Mouse (Mus musculus): ENCODE measurements around the gene Duox2. TPM values are rescaled to one million over a fixed set of nuclear protein-coding genes. Genes with fewer than 3 reads are reported as not detected.

Duox2 gene
- total RNA-seq, 2 experiments from 2014 or later: not detected

DNA sequence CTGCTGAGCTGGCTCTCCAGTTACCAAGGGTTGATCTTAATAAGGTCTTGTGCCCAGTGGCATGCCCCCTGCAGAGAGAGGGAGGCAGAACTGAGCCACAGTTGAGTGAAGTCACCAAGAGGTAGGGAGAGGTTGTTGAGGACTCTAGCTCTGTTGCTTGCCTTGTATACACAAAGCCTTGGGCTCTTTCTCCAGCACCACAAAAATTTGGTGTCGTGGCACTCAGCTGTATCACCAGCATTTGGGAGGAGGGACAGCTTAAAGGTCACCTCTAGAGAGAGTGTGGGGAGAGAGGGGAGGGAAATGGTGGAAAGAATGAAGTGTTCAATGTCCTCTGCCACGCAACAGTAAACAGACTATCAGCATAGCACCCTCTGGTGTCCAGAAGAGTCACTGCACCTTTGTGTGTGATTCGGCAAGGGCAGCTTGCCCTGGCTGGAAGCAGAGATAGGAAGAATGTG lies 54.5 kb downstream of the Duox2 start:
- ATAC-seq (replicated peaks; ENCODE audit: low FRiP score, poor library complexity, severe bottlenecking): peak; percentile 94

DNA sequence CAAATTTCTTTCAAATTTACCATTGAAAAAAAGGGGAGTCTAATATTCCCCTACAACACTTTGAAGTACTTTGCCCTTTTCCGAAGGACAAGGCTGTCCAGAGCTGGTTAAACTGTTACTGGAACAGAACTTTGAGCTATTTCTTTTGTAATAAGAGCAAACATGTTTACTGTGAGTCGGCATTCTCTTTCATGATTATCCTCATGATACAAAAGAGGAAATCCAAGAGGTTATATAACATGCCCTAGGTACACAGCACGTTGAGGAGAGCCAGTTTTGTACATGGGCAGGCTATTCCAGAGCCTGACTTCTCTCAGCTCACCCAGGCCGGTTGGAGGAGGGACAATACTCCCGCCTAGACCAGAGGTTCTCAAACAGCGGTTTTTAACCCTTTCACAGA lies 56.3 kb downstream of the Duox2 start:
- ATAC-seq (replicated peaks; ENCODE audit: low FRiP score, poor library complexity, severe bottlenecking): no peak

DNA sequence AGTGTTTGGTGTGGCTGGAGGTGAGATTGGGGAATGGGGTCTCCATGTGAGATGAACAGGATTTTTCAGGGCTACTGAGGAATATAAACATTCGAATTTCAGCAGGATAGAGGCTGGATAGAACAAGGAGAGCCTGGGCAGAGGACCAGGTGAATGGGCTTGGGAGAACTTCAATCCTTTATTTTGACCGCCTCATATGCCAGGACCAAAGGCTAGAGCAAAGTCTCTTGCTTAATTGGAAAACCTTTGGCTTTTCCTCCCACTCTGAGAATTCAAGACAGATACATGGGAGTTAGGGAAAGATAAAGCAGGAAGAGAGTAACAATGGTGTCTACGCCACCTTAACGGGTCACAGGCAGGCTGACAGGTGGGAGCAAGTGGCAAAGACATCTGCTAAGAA lies 57.0 kb downstream of the Duox2 start:
- no peak for ATAC-seq (replicated peaks; ENCODE audit: low FRiP score, poor library complexity, severe bottlenecking)

DNA sequence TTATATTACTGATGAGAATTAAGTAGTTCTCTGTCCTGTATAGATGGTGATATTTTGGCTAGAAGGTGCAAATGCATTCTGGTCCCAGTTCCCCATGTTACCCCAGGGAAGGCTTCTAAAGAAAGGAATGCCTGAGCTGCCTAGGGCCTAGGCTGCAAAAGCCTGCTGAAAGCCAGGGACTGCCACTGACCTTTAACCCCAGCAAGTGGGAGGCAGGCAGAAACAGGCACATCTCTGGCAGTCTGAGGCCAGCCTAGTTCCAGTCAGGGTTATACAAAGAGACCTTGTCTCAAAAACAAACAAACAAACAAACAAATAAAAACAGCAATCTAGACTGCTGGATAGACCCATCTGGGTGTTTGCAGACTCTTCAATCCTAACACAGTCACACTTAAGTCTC lies 57.5 kb downstream of the Duox2 start:
- no peak for ATAC-seq (replicated peaks; ENCODE audit: low FRiP score, poor library complexity, severe bottlenecking)

DNA sequence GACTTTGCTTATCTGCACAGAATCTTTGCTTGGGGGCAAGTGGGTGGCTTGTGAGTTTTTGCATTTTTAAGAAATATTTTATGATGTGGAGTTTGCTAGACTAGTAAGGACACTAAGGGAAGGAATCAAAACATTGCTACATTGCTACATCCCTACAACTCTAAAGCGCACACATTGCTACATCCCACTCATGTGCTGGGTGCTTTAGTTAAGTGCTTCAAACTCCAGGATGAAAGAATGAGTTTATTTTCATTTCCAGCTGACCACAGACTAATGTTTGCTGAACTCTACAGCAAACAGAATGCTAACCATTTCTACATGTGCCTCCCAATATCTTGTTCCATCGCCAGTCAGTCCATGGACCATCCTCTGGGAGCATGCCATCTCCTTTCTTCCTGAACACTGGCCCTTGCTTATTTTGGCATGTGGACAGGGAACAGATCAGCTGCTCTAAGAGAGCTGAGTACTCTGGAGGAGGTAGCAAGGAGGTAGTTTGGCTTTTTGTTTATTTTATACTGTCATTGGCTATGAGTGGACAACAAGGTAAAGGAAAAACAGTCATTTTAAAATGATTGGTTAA lies 60.3 kb downstream of the Duox2 start:
- ATAC-seq (replicated peaks; ENCODE audit: low FRiP score, poor library complexity, severe bottlenecking): no peak

DNA sequence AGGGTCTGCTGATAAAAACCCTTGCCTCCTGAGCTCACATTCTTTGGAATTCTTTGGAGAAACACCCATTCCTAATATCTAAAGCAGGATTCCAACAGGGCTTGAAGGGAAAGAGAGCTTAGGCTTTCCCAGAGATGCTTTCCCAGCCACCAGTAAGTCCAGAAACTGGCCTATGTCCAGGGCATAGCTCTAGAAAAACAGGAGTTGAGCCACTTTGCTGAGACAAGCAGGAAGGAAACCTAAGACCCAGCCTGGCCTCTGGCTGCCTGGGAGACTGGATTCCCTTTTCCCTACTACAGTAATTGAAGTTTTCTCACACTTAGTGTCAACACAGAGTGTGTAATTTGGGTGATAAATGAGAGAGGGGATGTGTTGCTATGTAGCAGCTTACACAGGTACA lies 61.9 kb downstream of the Duox2 start:
- no peak for ATAC-seq (replicated peaks; ENCODE audit: low FRiP score, poor library complexity, severe bottlenecking)

DNA sequence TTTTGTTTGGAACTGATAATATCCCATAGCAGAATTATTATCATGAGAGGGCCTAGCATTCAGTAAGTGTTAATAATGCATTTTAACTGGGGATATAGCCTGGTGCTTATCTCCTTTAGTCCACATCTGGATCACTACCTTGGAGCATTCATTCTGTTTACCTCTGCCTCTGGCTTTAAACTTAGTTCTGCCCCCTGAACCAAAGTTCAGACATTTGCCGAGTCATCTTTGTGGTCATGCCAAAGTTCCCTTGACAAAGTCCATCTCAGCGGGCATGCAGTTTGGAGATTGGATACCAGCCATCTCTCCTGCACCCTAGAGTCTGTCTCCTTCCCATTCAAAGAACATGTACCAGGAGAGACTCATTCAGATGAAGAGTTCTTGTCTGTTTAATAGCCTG lies 62.8 kb downstream of the Duox2 start:
- peak; percentile 32 for ATAC-seq (replicated peaks; ENCODE audit: low FRiP score, poor library complexity, severe bottlenecking)

DNA sequence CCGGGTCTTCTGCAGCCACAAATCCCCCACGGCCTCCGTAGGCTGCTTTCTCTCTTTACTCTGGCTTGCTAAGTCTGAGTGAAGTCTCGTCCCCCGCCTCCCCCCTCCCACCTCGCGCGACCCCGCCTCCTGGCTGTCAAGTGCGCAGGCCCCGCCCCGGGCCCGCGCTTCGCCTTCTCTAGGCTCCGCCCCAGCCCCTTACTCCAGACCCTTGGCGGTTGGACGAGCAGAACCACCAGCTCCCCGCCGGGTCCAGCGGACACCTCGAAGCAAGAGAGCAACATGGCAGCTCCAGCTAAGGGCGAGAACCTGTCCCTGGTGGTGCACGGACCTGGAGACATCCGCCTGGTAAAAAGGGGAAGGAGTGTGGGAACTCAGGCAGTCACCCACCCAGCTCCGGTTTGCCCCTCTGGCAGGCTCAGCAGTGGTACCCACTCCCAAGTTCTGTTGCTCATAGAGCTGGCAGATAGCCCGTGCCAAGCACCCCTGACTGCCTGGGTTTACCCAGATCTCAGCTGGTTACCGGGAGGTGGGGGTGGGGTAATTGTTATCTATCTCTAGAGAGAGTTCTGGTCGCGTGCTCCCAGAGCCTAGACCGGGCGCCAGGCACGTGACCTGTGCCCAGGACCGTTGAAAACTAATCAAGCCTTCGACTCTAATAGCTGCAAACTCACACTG lies 63.5 kb downstream of the Duox2 start, which contains the start of gene Sord:
TSS of gene Sord (plus strand) at position 139 of the 678 bp plus-strand sequence.
- peak; percentile 88 for ATAC-seq (replicated peaks; ENCODE audit: low FRiP score, poor library complexity, severe bottlenecking)

DNA sequence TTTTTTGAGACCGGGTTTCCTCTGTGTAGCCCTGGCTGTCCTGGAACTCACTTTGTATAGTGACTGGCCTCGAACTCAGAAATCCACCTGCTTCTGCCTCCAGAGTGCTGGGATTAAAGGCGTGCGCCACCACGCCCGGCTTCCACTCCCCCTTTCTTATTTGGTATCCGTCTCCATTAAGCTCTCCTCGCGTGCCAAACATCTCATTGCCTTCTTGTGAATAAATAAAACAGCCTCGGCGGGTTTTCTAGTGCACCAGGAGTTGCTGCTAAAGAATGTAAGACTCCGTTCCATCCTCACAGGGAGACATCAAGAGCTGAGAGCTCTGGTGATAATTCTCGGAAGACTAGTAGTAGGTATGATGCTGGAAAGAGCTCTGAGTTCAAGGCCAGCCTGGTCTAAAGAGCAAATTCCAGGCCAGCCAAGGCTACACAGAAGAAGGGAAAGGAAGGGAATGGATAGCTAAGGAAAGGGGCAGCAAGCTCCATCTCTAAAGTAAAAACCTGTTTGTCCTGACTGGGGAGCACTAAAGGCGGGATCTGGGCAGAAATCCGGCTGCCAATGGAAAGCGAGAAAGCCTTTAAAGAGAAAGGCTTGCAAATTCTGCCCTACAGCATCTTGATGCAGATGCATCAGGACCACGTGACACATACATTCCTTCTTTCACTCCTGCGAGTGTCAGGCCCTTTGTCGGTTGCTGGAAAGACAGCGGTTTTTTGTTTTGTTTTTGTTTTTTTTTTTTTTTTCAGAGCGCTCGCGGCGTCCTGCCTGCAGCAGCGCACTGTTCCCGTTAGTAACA lies 64.3 kb downstream of the Duox2 start:
- peak; percentile 40 for ATAC-seq (replicated peaks; ENCODE audit: low FRiP score, poor library complexity, severe bottlenecking)

DNA sequence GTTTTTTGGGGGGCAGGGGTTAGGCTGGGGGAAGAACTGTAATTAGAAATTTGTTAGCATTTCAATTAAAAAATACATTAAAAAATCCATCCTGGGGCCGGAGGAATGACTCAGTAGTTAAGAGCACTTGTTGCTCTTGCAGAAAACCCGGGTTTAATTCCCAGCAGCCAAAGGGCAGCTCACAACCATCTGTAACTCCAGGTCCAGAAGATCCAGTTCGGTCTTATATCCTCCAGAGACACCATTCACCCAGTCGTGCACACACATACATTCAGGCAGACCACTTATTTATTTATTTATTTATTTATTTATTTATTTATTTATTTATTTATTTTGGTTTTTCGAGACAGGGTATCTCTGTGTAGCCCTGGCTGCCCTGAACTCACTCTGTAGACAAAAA lies 64.9 kb downstream of the Duox2 start:
- no peak for ATAC-seq (replicated peaks; ENCODE audit: low FRiP score, poor library complexity, severe bottlenecking)

DNA sequence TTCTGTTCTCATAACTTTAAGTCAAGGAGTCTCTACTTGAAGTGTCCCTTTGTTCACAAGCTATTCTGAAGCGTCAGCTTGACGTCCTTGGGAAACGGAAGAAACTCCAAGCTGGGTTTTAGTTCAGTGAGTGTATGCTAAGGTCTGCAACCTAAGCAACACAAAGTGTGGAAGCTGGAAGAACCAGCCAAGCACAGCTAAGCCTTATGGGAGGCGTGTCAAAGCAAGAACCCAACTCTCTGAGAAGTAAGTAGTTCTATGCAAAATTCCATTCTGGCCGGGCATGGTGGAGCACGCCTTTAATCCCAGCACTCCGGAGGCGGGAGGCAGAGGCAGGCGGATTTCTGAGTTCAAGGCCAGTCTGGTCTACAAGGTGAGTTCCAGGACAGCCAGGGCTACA lies 66.6 kb downstream of the Duox2 start:
- ATAC-seq (replicated peaks; ENCODE audit: low FRiP score, poor library complexity, severe bottlenecking): no peak

DNA sequence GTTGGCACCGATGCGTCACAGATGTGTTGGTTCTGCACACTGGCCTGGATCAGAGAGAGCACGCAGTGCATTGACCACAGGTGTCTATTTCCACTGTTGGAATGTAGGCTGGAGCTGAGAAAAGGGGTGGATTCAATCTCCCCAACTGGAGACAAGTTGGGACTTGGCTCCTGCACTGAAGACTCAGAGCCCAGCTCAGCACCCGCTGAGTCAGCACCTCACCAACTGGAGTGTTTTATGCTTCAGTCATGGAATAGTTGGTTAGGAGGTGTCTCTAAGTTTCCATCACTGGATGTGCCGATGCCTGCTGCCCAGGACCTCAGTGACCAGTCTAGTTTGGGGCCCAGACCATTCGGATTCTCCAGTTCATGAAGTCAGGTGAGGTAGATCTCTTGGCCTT lies 67.9 kb downstream of the Duox2 start:
- no peak for ATAC-seq (replicated peaks; ENCODE audit: low FRiP score, poor library complexity, severe bottlenecking)

Other genes with a start within 250 kb of the Duox2 start
- 3.2 and 5.0 TPM in 2 replicates for gene Spg11, start 180.1 kb downstream of the Duox2 start, total RNA-seq (2015; ENCODE audit: low replicate concordance)
- 6.1 and 6.2 TPM in 2 replicates for gene Spg11, start 180.1 kb downstream of the Duox2 start, total RNA-seq (2017; ENCODE audit: low replicate concordance)
- gene B2m, start 150.8 kb downstream of the Duox2 start, total RNA-seq (2015; ENCODE audit: low replicate concordance): 1,990 and 2,125 TPM in 2 replicates
- 900 and 923 TPM in 2 replicates for gene B2m, start 150.8 kb downstream of the Duox2 start, total RNA-seq (2017; ENCODE audit: low replicate concordance)
- 1.4 TPM in 1 of 2 replicates, not detected in the other for gene Trim69, start 137.7 kb downstream of the Duox2 start, total RNA-seq (2015; ENCODE audit: low replicate concordance)
- gene Trim69, start 137.7 kb downstream of the Duox2 start, total RNA-seq (2017; ENCODE audit: low replicate concordance): 1.7 TPM in 1 of 2 replicates, not detected in the other
- not detected in 2 replicates for gene Patl2, start 112.3 kb downstream of the Duox2 start, total RNA-seq (2015; ENCODE audit: low replicate concordance)
- not detected in 2 replicates for gene Patl2, start 112.3 kb downstream of the Duox2 start, total RNA-seq (2017; ENCODE audit: low replicate concordance)
- not detected in 2 replicates for gene Terb2, start 112.2 kb downstream of the Duox2 start, total RNA-seq (2015; ENCODE audit: low replicate concordance)
- gene Terb2, start 112.2 kb downstream of the Duox2 start, total RNA-seq (2017; ENCODE audit: low replicate concordance): not detected in 2 replicates
- gene Sord, start 63.7 kb downstream of the Duox2 start, total RNA-seq (2015; ENCODE audit: low replicate concordance): 23.8 and 32.3 TPM in 2 replicates
- gene Sord, start 63.7 kb downstream of the Duox2 start, total RNA-seq (2017; ENCODE audit: low replicate concordance): 29.5 and 35.8 TPM in 2 replicates
- gene Duoxa2, start 451 bp upstream of the Duox2 start, total RNA-seq (2015; ENCODE audit: low replicate concordance): not detected in 2 replicates
- not detected in 2 replicates for gene Duoxa2, start 451 bp upstream of the Duox2 start, total RNA-seq (2017; ENCODE audit: low replicate concordance)
- gene Duoxa1, start 15.3 kb upstream of the Duox2 start, total RNA-seq (2015; ENCODE audit: low replicate concordance): not detected in 2 replicates
- gene Duoxa1, start 15.3 kb upstream of the Duox2 start, total RNA-seq (2017; ENCODE audit: low replicate concordance): not detected in 2 replicates
- not detected in 2 replicates for gene Duox1, start 17.2 kb upstream of the Duox2 start, total RNA-seq (2015; ENCODE audit: low replicate concordance)
- gene Duox1, start 17.2 kb upstream of the Duox2 start, total RNA-seq (2017; ENCODE audit: low replicate concordance): not detected in 2 replicates
- 11.3 and 15.1 TPM in 2 replicates for gene Shf, start 70.7 kb upstream of the Duox2 start, total RNA-seq (2015; ENCODE audit: low replicate concordance)
- 9.0 and 22.3 TPM in 2 replicates for gene Shf, start 70.7 kb upstream of the Duox2 start, total RNA-seq (2017; ENCODE audit: low replicate concordance)
- gene Slc28a2, start 128.0 kb upstream of the Duox2 start, total RNA-seq (2015; ENCODE audit: low replicate concordance): 9.7 and 23.1 TPM in 2 replicates
- gene Slc28a2, start 128.0 kb upstream of the Duox2 start, total RNA-seq (2017; ENCODE audit: low replicate concordance): 8.8 and 10.7 TPM in 2 replicates
- 1.3 and 3.2 TPM in 2 replicates for gene Gm14085, start 186.5 kb upstream of the Duox2 start, total RNA-seq (2015; ENCODE audit: low replicate concordance)
- 0.98 and 1.3 TPM in 2 replicates for gene Gm14085, start 186.5 kb upstream of the Duox2 start, total RNA-seq (2017; ENCODE audit: low replicate concordance)

Measured in erythroid progenitor cell, adult 5-6 weeks (primary cell).